Mouse (Mus musculus): Measurements from ENCODE around the gene Ank2.

- TF ChIP-seq CTCF (conservative IDR thresholded peaks at IDR 0.05; ENCODE audit: insufficient read depth, insufficient read length, low read depth, low read length) (no peak), POLR2A (IDR thresholded peaks at IDR 0.05; ENCODE audit: low read depth, low read length) (no peak)
These were observed 40.0 kb upstream of the Ank2 start for GRCm38 (mm10) chr3:127539193-127539592.

Data from kidney, adult 2 months (tissue).